Mouse (Mus musculus) adrenal gland, postnatal 10 days (tissue): Measurements from ENCODE around the gene Gne. TPM values are rescaled to one million over a fixed set of nuclear protein-coding genes. Genes with fewer than 3 reads are reported as not detected.

Experiments used
- total RNA-seq, 2 experiments: library from RNA; stranded (reverse); gene quantifications; 2 replicates each; pipeline ENCODE4 v1.2.3; 2021

Gne gene
- total RNA-seq, 2 experiments from 2014 or later = 37.1 to 68.5 TPM

Other genes starting within 250 kb of the Gne start
- gene Olfr157, start 244.0 kb downstream of the Gne start, total RNA-seq = not detected
- gene Olfr155, start 232.6 kb downstream of the Gne start, total RNA-seq = not detected
- 10 to 100 TPM; 17.1 to 18.1 TPM for gene Reck, start 208.6 kb downstream of the Gne start, total RNA-seq
- gene Glipr2, start 126.8 kb downstream of the Gne start, total RNA-seq = 10 to 100 TPM; 10.7 to 14.9 TPM
- gene Ccin, start 100.7 kb downstream of the Gne start, total RNA-seq = not detected
- 100 to 1,000 TPM; 156 to 174 TPM for gene Clta, start 79.7 kb downstream of the Gne start, total RNA-seq
- gene Rnf38, start 149.6 kb upstream of the Gne start, total RNA-seq = 10 to 100 TPM; 33.0 to 49.2 TPM
- 1 to 10 TPM; 6.6 to 6.9 TPM for gene Melk, start 216.7 kb upstream of the Gne start, total RNA-seq